In the genomic region with DNA sequence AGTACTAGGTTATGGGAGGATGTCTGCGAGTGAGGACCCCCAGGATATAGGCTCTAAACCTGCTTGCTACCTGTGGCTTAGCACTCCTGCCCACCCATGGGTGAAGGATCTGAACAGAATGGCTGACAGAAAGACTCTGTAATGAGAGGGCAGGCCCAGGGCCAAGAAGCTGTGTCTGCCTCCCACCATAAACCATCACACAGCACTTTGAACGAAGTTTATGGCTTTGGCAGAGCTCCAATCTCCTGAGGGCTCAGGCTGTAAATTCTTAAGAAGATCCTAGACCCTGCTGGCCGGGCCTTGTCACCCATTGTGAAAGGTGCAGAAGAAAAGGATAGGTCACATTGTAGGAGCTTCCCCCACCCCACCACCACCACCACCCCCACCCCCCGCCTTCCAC, we compare ENCODE assay signal across 8 mouse cellular contexts.
A peak's percentile ranks its signal among the peaks of the same experiment; 100 is the strongest.
DNase-seq lines count a peak whose midpoint lies in the region; TF ChIP-seq lines count a peak whose summit lies in the region.

No protein-coding gene starts in this region.

- H3K27ac ChIP-seq in left cerebral cortex, adult 2 months: no peak overlapping the region

- peak; percentile 39 for DNase-seq in embryo, embryonic 11 days
- DNase-seq in embryo, embryonic 10 days (ENCODE audit: low spot score): no peak
- DNase-seq in urinary bladder, postnatal 25 days (ENCODE audit: low spot score): peak; percentile 9
- no peak for DNase-seq in urinary bladder, adult 2 months (ENCODE audit: low spot score)
- peak; percentile 64 to 75 for DNase-seq in kidney, postnatal 4 days
- no peak for DNase-seq in thymus, postnatal 25 days
- DNase-seq in left cerebral cortex, postnatal 36 days (ENCODE audit: low spot score in 2 of 2): no peak
- no peak for DNase-seq in left cerebral cortex, adult 2 months (ENCODE audit: extremely low spot score in 1 of 2, low spot score in 2 of 2)

- intact Hi-C loops in left cerebral cortex, postnatal 36 days (cut with DNase I): no loop called here
- intact Hi-C loops in left cerebral cortex, adult 2 months (cut with DNase I): no loop called here

- H3K4me3 ChIP-seq in left cerebral cortex, adult 2 months: no peak overlapping the region

- TF ChIP-seq CTCF in left cerebral cortex, adult 2 months (IDR thresholded peaks at IDR 0.05): no peak

Comparison
In these comparisons a context has a peak if more than half of its experiments do, and no peak if none do; other contexts are left out.
1. DNase-seq: peak in embryo, embryonic 11 days (single experiment), urinary bladder, postnatal 25 days (single experiment) and kidney, postnatal 4 days (2 of 2); none in embryo, embryonic 10 days (single experiment), urinary bladder, adult 2 months (single experiment), thymus, postnatal 25 days (single experiment), left cerebral cortex, postnatal 36 days (0 of 2) and left cerebral cortex, adult 2 months (0 of 2).